Mouse (Mus musculus) megakaryocyte, embryonic 14.5 days (primary cell): ENCODE data around the gene Syne4.

ENCODE experiments used
- FLI1 ChIP-seq: IDR thresholded peaks from 2 replicates; pipeline ENCODE4 v1.6.1; 2012; ENCODE audit warnings: low read length, inconsistent platforms, mixed read lengths
- GATA1 ChIP-seq: IDR thresholded peaks from 3 replicates; pipeline ENCODE4 v1.6.1; 2012; ENCODE audit warnings: mixed read lengths, low read length, inconsistent platforms, borderline replicate concordance

- TF ChIP-seq GATA1 (no peak), FLI1 (no peak)
Measured at GRCm38 (mm10) chr7:30363344-30363738, 48.7 kb downstream of the Syne4 start.
